8 mouse cellular contexts compared by ENCODE assay signal in genomic region chr8:19963766-19964165, GRCm38 (mm10).
DNase-seq lines count a peak whose midpoint lies in the region.

No protein-coding gene starts in this region.

- peak; percentile 5 for DNase-seq in adrenal gland, postnatal 14 days
- peak; percentile 6 for DNase-seq in gastrocnemius, postnatal 10 days
- DNase-seq in heart, adult 8-10 months (ENCODE audit: low spot score) = peak; percentile 3
- peak; percentile 7 for DNase-seq in kidney, postnatal 10 days
- peak; percentile 9 to 21 for DNase-seq in lung, postnatal 4 days
- peak; percentile 1 to 17 for DNase-seq in spleen, postnatal 14 days (ENCODE audit: low spot score in 2 of 2)
- peak; percentile 6 for DNase-seq in thymus, postnatal 14 days
- DNase-seq in urinary bladder, postnatal 14 days (ENCODE audit: low spot score) = peak; percentile 7

Comparison
In these comparisons a context has a peak if more than half of its experiments do, and no peak if none do; other contexts are left out.
1. Peak in every context shown above with its lines: DNase-seq.